Mouse (Mus musculus) neural tube, embryonic 13.5 days (tissue): ENCODE data around the gene Kcnk1. TPM values are rescaled to one million over a fixed set of nuclear protein-coding genes. Genes with fewer than 3 reads are reported as not detected.

Experiments used
- ATAC-seq: fragments of 200-750 bp; cut with Nextera tagmentation; 2 replicates; pipeline ENCODE4 v1.8.0; 2017; ENCODE audit warnings: low read depth, mild to moderate bottlenecking, moderate TSS enrichment, moderate library complexity
- H3K27ac ChIP-seq: fragments of 300-500 bp; sonication (generic); replicated peaks from 2 replicates; pipeline ENCODE4 v1.5.1; 2015; ENCODE audit warnings: moderate library complexity, mild to moderate bottlenecking, inconsistent platforms
- H3K27me3 ChIP-seq: fragments of 300-500 bp; sonication (generic); 2 replicates; pipeline ENCODE4 v1.6.1; 2015; ENCODE audit warnings: mild to moderate bottlenecking, inconsistent platforms
- H3K36me3 ChIP-seq: fragments of 300-500 bp; sonication (generic); 2 replicates; pipeline ENCODE4 v1.6.1; 2015; ENCODE audit warnings: mild to moderate bottlenecking, inconsistent platforms
- H3K4me1 ChIP-seq: fragments of 300-500 bp; sonication (generic); replicated peaks from 2 replicates; pipeline ENCODE4 v1.6.1; 2015; ENCODE audit warnings: inconsistent platforms
- H3K4me2 ChIP-seq: fragments of 300-500 bp; sonication (generic); 2 replicates; pipeline ENCODE4 v1.6.1; 2015; ENCODE audit warnings: inconsistent platforms, mild to moderate bottlenecking, moderate library complexity
- H3K4me3 ChIP-seq: fragments of 300-500 bp; sonication (generic); 2 replicates; pipeline ENCODE4 v1.5.1; 2015; ENCODE audit warnings: mild to moderate bottlenecking, inconsistent platforms
- H3K9ac ChIP-seq: fragments of 300-500 bp; sonication (generic); 2 replicates; pipeline ENCODE4 v1.6.1; 2015; ENCODE audit warnings: moderate library complexity, mild to moderate bottlenecking, inconsistent platforms
- H3K9me3 ChIP-seq: fragments of 300-500 bp; sonication (generic); 2 replicates; pipeline ENCODE4 v1.6.1; 2016; ENCODE audit warnings: inconsistent platforms
- WGBS: fragments of 180-500 bp; shearing (Covaris S2); methylation state at CpG from one replicate; pipeline ENCODE4 v1.1.7; 2015; 5-methylcytosine and 5-hydroxymethylcytosine counted together
- polyA plus RNA-seq: library from polyadenylated mRNA; unstranded; fragments of >200 nt; fragmentation: Nextera tagmentation; extraction: Ambion mirVana; gene quantifications from 2 replicates; pipeline ENCODE4 v1.2.1, GENCODE M21; 2015

Gene Kcnk1
- 8.2 and 8.5 TPM in 2 replicates for polyA plus RNA-seq

DNA sequence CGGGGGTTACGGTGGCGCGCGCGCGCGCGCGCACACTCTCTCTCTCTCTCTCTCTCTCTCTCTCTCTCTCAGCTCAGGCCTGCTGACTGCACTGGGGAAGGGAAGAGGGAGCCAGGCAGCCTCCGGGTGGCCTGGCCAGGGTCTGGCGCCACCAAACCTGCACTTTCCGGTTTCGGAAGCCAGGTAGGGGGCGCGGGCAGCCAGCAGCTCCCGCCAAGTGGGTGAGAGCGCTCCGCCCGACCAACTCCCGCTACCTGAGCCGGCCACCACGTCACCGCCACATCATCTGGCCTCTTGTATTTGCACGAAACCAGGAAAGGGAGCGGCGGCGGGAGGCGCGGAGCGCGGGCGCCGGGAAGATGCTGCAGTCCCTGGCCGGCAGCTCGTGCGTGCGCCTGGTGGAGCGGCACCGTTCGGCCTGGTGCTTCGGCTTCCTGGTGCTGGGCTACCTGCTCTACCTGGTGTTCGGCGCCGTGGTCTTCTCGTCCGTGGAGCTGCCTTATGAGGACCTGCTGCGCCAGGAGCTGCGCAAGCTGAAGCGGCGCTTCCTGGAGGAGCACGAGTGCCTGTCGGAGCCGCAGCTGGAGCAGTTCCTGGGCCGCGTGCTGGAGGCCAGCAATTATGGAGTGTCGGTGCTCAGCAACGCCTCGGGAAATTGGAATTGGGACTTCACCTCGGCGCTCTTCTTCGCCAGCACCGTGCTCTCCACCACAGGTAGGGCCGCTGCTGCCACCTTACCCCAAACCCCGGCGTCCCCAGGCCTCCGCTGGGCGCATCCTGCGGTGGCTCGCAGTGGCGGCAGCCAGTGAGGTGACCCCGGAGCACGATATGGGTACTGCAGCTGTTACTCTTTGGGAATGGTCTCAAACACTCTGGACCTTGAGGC lies at the start of gene Kcnk1:
Gene Kcnk1 (plus strand): TSS at position 70 of the 886 bp plus-strand sequence.
- Histone ChIP-seq H3K9ac (peak within 1 kb of the TSS; percentile 79), H3K27me3 (peaks cover 58% of the 10 kb centered on the region), H3K4me2 (peak within 1 kb of the TSS; percentile 84), H3K4me3 (peak within 1 kb of the TSS; percentile 58), H3K4me1 (peaks cover 26% of the 10 kb centered on the region), H3K36me3 (no peaks in the 10 kb centered on the region), H3K27ac (peak within 1 kb of the TSS; percentile 74), H3K9me3 (no peaks in the 10 kb centered on the region)
- WGBS, result under 1% methylated on average over 73 of the region's 73 CpGs
- ATAC-seq, result peak; percentile 80

GRCm38 (mm10) chr8:125948696-125949308 lies 46.2 kb upstream of the Kcnk1 start:
- H3K9ac ChIP-seq, result no peak overlapping the region
- H3K9me3 ChIP-seq, result no peaks in the 10 kb centered on the region
- ATAC-seq, result no peak
- no peak overlapping the region for H3K27ac ChIP-seq
- WGBS, result 89% methylated on average over 9 of the region's 9 CpGs
- H3K27me3 ChIP-seq, result peaks cover 7% of the 10 kb centered on the region
- no peak overlapping the region for H3K4me3 ChIP-seq
- H3K36me3 ChIP-seq, result no peaks in the 10 kb centered on the region
- H3K4me2 ChIP-seq, result no peak overlapping the region
- no peaks in the 10 kb centered on the region for H3K4me1 ChIP-seq

- H3K4me1 ChIP-seq, result no peaks in the 10 kb centered on the region
- H3K9me3 ChIP-seq, result no peaks in the 10 kb centered on the region
- 24% methylated on average over 23 of the region's 23 CpGs for WGBS
- peaks cover 7% of the 10 kb centered on the region for H3K27me3 ChIP-seq
- H3K36me3 ChIP-seq, result no peaks in the 10 kb centered on the region
- no peak overlapping the region for H3K4me3 ChIP-seq
- H3K27ac ChIP-seq, result no peak overlapping the region
- H3K9ac ChIP-seq, result no peak overlapping the region
- H3K4me2 ChIP-seq, result no peak overlapping the region
- peak; percentile 76 for ATAC-seq
Observed at GRCm38 (mm10) chr8:125950007-125950940, 44.7 kb upstream of the Kcnk1 start.

DNA sequence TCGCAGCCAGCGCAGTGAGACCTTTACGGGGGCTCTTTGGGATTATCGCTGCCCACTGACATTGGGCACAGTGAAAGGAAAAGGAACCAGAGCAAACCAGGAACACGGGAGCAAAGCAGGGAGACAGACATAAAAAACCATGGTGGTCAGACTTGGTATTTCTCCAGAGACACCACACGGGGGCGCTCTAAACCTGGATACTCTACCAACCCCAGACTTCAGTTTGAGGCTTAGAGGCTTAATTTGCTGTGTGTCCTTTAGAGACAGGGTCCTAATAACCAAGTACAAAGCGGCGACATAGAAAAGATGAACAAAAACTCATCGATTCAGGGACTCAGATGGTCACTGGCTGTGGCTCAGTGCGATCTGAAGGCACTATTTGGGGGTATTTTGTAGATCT lies 39.3 kb upstream of the Kcnk1 start:
- 0 out of 2 replicates have a peak overlapping the region, but pooled peaks have one; percentile 10 for H3K9ac ChIP-seq
- no peaks in the 10 kb centered on the region for H3K36me3 ChIP-seq
- H3K4me2 ChIP-seq, result peak overlapping the region; percentile 22; the same call in 1 of the 2 replicates
- no peak overlapping the region for H3K4me3 ChIP-seq
- no peaks in the 10 kb centered on the region for H3K9me3 ChIP-seq
- H3K27ac ChIP-seq, result no peak overlapping the region
- no peak for ATAC-seq
- H3K27me3 ChIP-seq, result peaks cover 13% of the 10 kb centered on the region
- H3K4me1 ChIP-seq, result peaks cover 9% of the 10 kb centered on the region; the same call in 1 of the 2 replicates
- 20% methylated on average over 11 of the region's 11 CpGs for WGBS

- Histone ChIP-seq H3K4me2 (no peak overlapping the region), H3K4me1 (peaks cover 9% of the 10 kb centered on the region; the same call in 1 of the 2 replicates), H3K9ac (no peak overlapping the region), H3K4me3 (no peak overlapping the region), H3K27ac (no peak overlapping the region), H3K27me3 (peaks cover 6% of the 10 kb centered on the region; the same call in 1 of the 2 replicates), H3K36me3 (no peaks in the 10 kb centered on the region), H3K9me3 (no peaks in the 10 kb centered on the region)
- WGBS, result 79% methylated on average over 9 of the region's 9 CpGs
- ATAC-seq, result no peak
Observed at GRCm38 (mm10) chr8:125956796-125957195, 38.2 kb upstream of the Kcnk1 start.

GRCm38 (mm10) chr8:125957226-125957993 lies 37.6 kb upstream of the Kcnk1 start:
- Histone ChIP-seq H3K4me2 (no peak overlapping the region), H3K9ac (no peak overlapping the region), H3K4me1 (peaks cover 12% of the 10 kb centered on the region; the same call in 1 of the 2 replicates), H3K9me3 (no peaks in the 10 kb centered on the region), H3K4me3 (no peak overlapping the region), H3K36me3 (no peaks in the 10 kb centered on the region), H3K27ac (no peak overlapping the region), H3K27me3 (peaks cover 6% of the 10 kb centered on the region; the same call in 1 of the 2 replicates)
- ATAC-seq, result no peak
- 56% methylated on average over 13 of the region's 13 CpGs for WGBS

DNA sequence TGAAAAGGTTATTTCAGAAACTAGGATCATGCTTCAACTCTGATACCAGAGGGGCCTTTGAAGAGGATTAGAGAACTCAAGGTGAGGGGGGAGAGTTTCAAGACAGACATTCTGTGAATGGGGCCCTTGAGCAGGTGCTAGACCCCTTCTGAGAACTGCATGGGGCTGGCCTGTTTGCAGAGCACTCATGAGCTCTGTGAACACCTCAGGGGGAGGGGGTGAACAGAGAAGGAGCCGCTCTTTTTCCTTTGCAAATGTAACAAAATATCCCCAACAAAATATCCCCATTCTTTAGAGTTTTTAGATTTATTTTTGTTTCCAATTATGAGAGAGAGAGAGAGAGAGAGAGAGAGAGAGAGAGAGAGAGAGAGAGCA lies 37.0 kb upstream of the Kcnk1 start:
- ATAC-seq, result no peak
- peaks cover 6% of the 10 kb centered on the region; the same call in 1 of the 2 replicates for H3K27me3 ChIP-seq
- H3K9ac ChIP-seq, result no peak overlapping the region
- 79% methylated on average over 1 of the region's 1 CpGs for WGBS
- H3K9me3 ChIP-seq, result no peaks in the 10 kb centered on the region
- H3K36me3 ChIP-seq, result no peaks in the 10 kb centered on the region
- no peak overlapping the region for H3K4me3 ChIP-seq
- H3K27ac ChIP-seq, result no peak overlapping the region
- H3K4me2 ChIP-seq, result no peak overlapping the region
- peaks cover 17% of the 10 kb centered on the region; the same call in 1 of the 2 replicates for H3K4me1 ChIP-seq

DNA sequence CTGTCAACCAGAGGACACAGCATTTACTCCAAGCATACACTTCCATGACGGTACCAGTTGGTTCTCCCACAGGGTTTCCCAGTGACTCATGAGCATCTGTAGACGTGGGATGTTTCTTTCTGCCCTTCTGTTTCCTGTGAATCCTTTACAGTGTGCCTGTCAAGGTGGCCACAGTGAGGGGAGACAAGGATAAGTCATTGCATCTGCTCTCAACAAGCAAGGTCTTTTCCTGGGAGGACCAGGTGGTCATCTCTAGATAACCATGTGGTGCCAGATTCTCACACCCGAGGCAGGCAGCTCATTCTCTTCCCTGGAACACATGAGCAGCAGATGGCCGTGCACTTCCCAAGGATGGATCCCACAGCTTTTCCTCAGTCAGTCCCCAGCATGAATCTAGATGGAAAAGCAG lies 35.6 kb upstream of the Kcnk1 start:
- Histone ChIP-seq H3K36me3 (no peaks in the 10 kb centered on the region), H3K4me3 (no peak overlapping the region), H3K27me3 (peaks cover 6% of the 10 kb centered on the region; the same call in 1 of the 2 replicates), H3K27ac (no peak overlapping the region), H3K9ac (no peak overlapping the region), H3K9me3 (no peaks in the 10 kb centered on the region), H3K4me1 (peaks cover 28% of the 10 kb centered on the region; the same call in 1 of the 2 replicates), H3K4me2 (no peak overlapping the region)
- ATAC-seq, result no peak
- WGBS, result 62% methylated on average over 4 of the region's 4 CpGs

GRCm38 (mm10) chr8:125960037-125960436 lies 34.9 kb upstream of the Kcnk1 start:
- no peak overlapping the region for H3K27ac ChIP-seq
- no peak overlapping the region for H3K4me3 ChIP-seq
- no peak overlapping the region for H3K4me2 ChIP-seq
- 89% methylated on average over 8 of the region's 8 CpGs for WGBS
- H3K9ac ChIP-seq, result no peak overlapping the region
- no peak for ATAC-seq
- no peaks in the 10 kb centered on the region for H3K9me3 ChIP-seq
- H3K27me3 ChIP-seq, result peaks cover 6% of the 10 kb centered on the region; the same call in 1 of the 2 replicates
- no peaks in the 10 kb centered on the region for H3K36me3 ChIP-seq
- peaks cover 28% of the 10 kb centered on the region; the same call in 1 of the 2 replicates for H3K4me1 ChIP-seq

DNA sequence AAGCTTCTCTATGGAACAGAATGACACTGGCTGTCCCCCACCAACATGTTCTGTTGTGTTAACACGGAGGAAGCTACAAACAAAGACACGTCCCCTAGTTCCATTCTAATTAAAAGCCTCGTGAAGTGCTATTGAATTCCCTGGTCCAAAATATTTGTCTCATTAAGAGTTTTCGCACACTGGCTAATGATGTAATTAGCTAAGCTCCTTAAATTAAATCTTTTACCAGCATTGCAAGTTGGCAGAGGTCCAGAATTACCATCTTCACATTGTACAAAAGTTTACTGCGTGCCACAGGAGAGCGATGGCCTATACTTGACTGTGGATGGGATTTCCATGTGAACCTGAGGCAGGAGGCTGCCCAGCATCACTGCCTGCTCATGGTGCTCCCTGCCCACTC lies 33.2 kb upstream of the Kcnk1 start:
- Histone ChIP-seq H3K4me1 (peaks cover 28% of the 10 kb centered on the region; the same call in 1 of the 2 replicates), H3K9ac (no peak overlapping the region), H3K27ac (no peak overlapping the region), H3K4me3 (no peak overlapping the region), H3K4me2 (no peak overlapping the region), H3K9me3 (no peaks in the 10 kb centered on the region), H3K27me3 (peaks cover 10% of the 10 kb centered on the region; the same call in 1 of the 2 replicates), H3K36me3 (no peaks in the 10 kb centered on the region)
- 56% methylated on average over 6 of the region's 6 CpGs for WGBS
- 0 out of 2 replicates have a peak, but pooled peaks have one; percentile 19 for ATAC-seq

DNA sequence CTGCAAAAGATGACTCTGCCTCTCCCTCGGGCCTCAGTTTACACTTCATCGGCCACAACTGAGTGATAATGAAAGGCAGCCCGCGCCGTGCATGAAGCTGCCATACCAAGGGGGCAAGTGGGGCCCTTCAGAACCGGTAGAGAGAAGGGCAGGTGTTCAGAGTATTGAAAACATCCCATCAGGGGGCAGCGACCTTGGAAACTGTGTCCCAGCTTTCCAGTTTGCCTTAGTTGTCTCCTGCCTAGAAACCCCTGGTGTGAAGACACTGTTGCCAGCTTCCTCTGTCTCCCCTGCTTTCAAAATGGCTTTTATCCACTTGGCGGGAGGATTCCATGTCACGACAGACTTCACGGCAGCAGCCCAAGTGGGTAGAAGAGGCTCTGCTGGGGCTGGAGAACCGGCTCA lies 31.2 kb upstream of the Kcnk1 start:
- H3K4me3 ChIP-seq, result no peak overlapping the region
- 6% methylated on average over 11 of the region's 11 CpGs for WGBS

More for the DNA sequence above, 31.2 kb upstream of the Kcnk1 start:
- Histone ChIP-seq H3K4me2 (peak overlapping the region; percentile 25), H3K27me3 (peaks cover 10% of the 10 kb centered on the region; the same call in 1 of the 2 replicates), H3K4me1 (peaks cover 19% of the 10 kb centered on the region; the same call in 1 of the 2 replicates), H3K36me3 (no peaks in the 10 kb centered on the region), H3K27ac (peak overlapping the region; percentile 10; the same call in 1 of the 2 replicates), H3K9ac (no peak overlapping the region), H3K9me3 (no peaks in the 10 kb centered on the region)
- 0 out of 2 replicates have a peak, but pooled peaks have one; percentile 43 for ATAC-seq
